Mouse (Mus musculus) heart, embryonic 11.5 days (tissue): ENCODE results near the gene Gnb1l. TPM values are rescaled to one million over a fixed set of nuclear protein-coding genes. Genes with fewer than 3 reads are reported as not detected.

Experiments
- ATAC-seq: fragments of 200-750 bp; cut with Nextera tagmentation; replicated peaks from 2 replicates; pipeline ENCODE4 v1.8.0; 2017; ENCODE audit warnings: moderate library complexity; ENCODE audit not compliant: insufficient number of reproducible peaks, low FRiP score, low TSS enrichment
- H3K27ac ChIP-seq: fragments of 300-500 bp; sonication (generic); 2 replicates; pipeline ENCODE4 v1.5.1; 2014; ENCODE audit warnings: mild to moderate bottlenecking, low read depth, low read length
- H3K27me3 ChIP-seq: fragments of 300-500 bp; sonication (generic); 2 replicates; pipeline ENCODE4 v1.6.1; 2014; ENCODE audit warnings: mild to moderate bottlenecking, low read length, mixed read lengths; ENCODE audit not compliant: control insufficient read depth, insufficient read depth
- H3K36me3 ChIP-seq: fragments of 300-500 bp; sonication (generic); 2 replicates; pipeline ENCODE4 v1.6.1; 2014; ENCODE audit warnings: mild to moderate bottlenecking, low read length, moderate library complexity, mixed read lengths; ENCODE audit not compliant: control insufficient read depth, insufficient read depth
- H3K4me1 ChIP-seq: fragments of 300-500 bp; sonication (generic); 2 replicates; pipeline ENCODE4 v1.6.1; 2014; ENCODE audit warnings: low read length; ENCODE audit not compliant: control insufficient read depth, insufficient read depth
- H3K4me2 ChIP-seq: fragments of 300-500 bp; sonication (generic); 2 replicates; pipeline ENCODE4 v1.6.1; 2014; ENCODE audit warnings: mild to moderate bottlenecking, moderate library complexity
- H3K4me3 ChIP-seq: fragments of 300-500 bp; sonication (generic); 2 replicates; pipeline ENCODE4 v1.5.1; 2014; ENCODE audit warnings: low read depth, low read length
- H3K9ac ChIP-seq: fragments of 300-500 bp; sonication (generic); 2 replicates; pipeline ENCODE4 v1.6.1; 2014; ENCODE audit warnings: mild to moderate bottlenecking, low read depth, low read length, moderate library complexity
- H3K9me3 ChIP-seq: fragments of 300-500 bp; sonication (generic); replicated peaks from 2 replicates; pipeline ENCODE4 v1.6.1; 2016; ENCODE audit warnings: low read length; ENCODE audit not compliant: control insufficient read depth
- WGBS: fragments of 180-500 bp; shearing (Covaris S2); extraction: QIAGEN DNeasy Blood & Tissue Kit; methylation state at CpG from one replicate; pipeline ENCODE4 v1.1.7; 2014; ENCODE audit not compliant: insufficient replicate concordance; 5-methylcytosine and 5-hydroxymethylcytosine counted together
- polyA plus RNA-seq: library from polyadenylated mRNA; unstranded; fragments of >200 nt; fragmentation: Nextera tagmentation; extraction: Ambion mirVana; gene quantifications from 2 replicates; pipeline ENCODE4 v1.2.1, GENCODE M21; 2014

The Gnb1l gene
- polyA plus RNA-seq, 1 experiment from 2014 or later, result 6.5 TPM

- 92% methylated on average over 8 of the region's 8 CpGs for WGBS
- no peak overlapping the region for H3K9ac ChIP-seq
- H3K36me3 ChIP-seq, result peaks cover 3% of the 10 kb centered on the region; the same call in 1 of the 2 replicates
- no peaks in the 10 kb centered on the region for H3K9me3 ChIP-seq
- no peaks in the 10 kb centered on the region for H3K27me3 ChIP-seq
- no peak for ATAC-seq
- H3K4me1 ChIP-seq, result peaks cover 12% of the 10 kb centered on the region
- H3K4me2 ChIP-seq, result no peak overlapping the region
- no peak overlapping the region for H3K4me3 ChIP-seq
- H3K27ac ChIP-seq, result no peak overlapping the region
Measured at GRCm38 (mm10) chr16:18472976-18473375, 25.5 kb upstream of the Gnb1l start.

- H3K27ac ChIP-seq, result no peak overlapping the region
- H3K4me1 ChIP-seq, result peaks cover 12% of the 10 kb centered on the region
- H3K9me3 ChIP-seq, result no peaks in the 10 kb centered on the region
- 85% methylated on average over 2 of the region's 2 CpGs for WGBS
- no peak for ATAC-seq
- no peak overlapping the region for H3K9ac ChIP-seq
- H3K4me2 ChIP-seq, result no peak overlapping the region
- H3K27me3 ChIP-seq, result no peaks in the 10 kb centered on the region
- no peak overlapping the region for H3K4me3 ChIP-seq
- H3K36me3 ChIP-seq, result peaks cover 3% of the 10 kb centered on the region; the same call in 1 of the 2 replicates
Measured at GRCm38 (mm10) chr16:18474021-18474420, 24.5 kb upstream of the Gnb1l start.

GRCm38 (mm10) chr16:18477996-18478395 lies 20.5 kb upstream of the Gnb1l start:
- Histone ChIP-seq H3K27ac (no peak overlapping the region), H3K4me2 (no peak overlapping the region), H3K36me3 (no peaks in the 10 kb centered on the region), H3K9ac (no peak overlapping the region), H3K4me1 (no peaks in the 10 kb centered on the region), H3K27me3 (0 out of 2 replicates have a peak, but pooled peaks cover 2% of the 10 kb centered on the region), H3K9me3 (no peaks in the 10 kb centered on the region), H3K4me3 (no peak overlapping the region)
- no peak for ATAC-seq
- 58% methylated on average over 6 of the region's 6 CpGs for WGBS

- 47% methylated on average over 7 of the region's 7 CpGs for WGBS
- Histone ChIP-seq H3K4me2 (no peak overlapping the region), H3K9ac (no peak overlapping the region), H3K9me3 (no peaks in the 10 kb centered on the region), H3K36me3 (no peaks in the 10 kb centered on the region), H3K4me3 (no peak overlapping the region), H3K27me3 (0 out of 2 replicates have a peak, but pooled peaks cover 2% of the 10 kb centered on the region), H3K4me1 (no peaks in the 10 kb centered on the region; the same call in 1 of the 2 replicates), H3K27ac (no peak overlapping the region)
- ATAC-seq, result no peak
Measured at GRCm38 (mm10) chr16:18479667-18480066, 18.8 kb upstream of the Gnb1l start.

- no peak overlapping the region for H3K4me2 ChIP-seq
- no peaks in the 10 kb centered on the region for H3K36me3 ChIP-seq
- H3K4me3 ChIP-seq, result no peak overlapping the region
- ATAC-seq, result no peak
- H3K27ac ChIP-seq, result no peak overlapping the region
- H3K9me3 ChIP-seq, result no peaks in the 10 kb centered on the region
- H3K27me3 ChIP-seq, result 0 out of 2 replicates have a peak, but pooled peaks cover 2% of the 10 kb centered on the region
- WGBS, result 54% methylated on average over 4 of the region's 4 CpGs
- H3K4me1 ChIP-seq, result no peaks in the 10 kb centered on the region; the same call in 1 of the 2 replicates
- H3K9ac ChIP-seq, result no peak overlapping the region
Measured at GRCm38 (mm10) chr16:18480933-18481485, 17.5 kb upstream of the Gnb1l start.

GRCm38 (mm10) chr16:18482431-18482830 lies 16.1 kb upstream of the Gnb1l start:
- no peak overlapping the region for H3K4me3 ChIP-seq
- no peak overlapping the region for H3K27ac ChIP-seq
- H3K9ac ChIP-seq, result no peak overlapping the region
- no peak for ATAC-seq
- no peaks in the 10 kb centered on the region for H3K9me3 ChIP-seq
- 84% methylated on average over 3 of the region's 3 CpGs for WGBS
- 0 out of 2 replicates have a peak, but pooled peaks cover 2% of the 10 kb centered on the region for H3K27me3 ChIP-seq
- no peaks in the 10 kb centered on the region for H3K36me3 ChIP-seq
- no peak overlapping the region for H3K4me2 ChIP-seq
- H3K4me1 ChIP-seq, result no peaks in the 10 kb centered on the region; the same call in 1 of the 2 replicates

DNA sequence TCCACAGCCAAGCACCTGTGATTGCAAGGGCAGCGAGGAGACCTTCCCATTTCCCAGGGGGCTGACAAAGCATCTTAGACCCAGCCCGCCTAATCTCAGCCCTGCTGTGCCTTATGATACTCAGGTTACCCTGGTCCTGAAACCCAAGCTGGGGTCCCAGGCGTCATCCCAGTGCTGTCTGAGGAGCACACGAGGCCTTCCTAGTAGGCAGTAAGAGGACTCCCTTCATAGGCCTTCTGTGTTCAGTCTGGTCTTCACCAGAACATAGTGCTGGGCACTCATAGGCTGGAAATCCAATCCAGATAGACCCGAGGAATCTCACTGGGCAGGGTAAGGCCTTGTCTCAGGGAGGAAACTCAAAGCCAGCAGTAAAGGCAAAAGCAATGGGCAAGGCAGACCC lies 14.7 kb upstream of the Gnb1l start:
- Histone ChIP-seq H3K27ac (no peak overlapping the region), H3K4me3 (no peak overlapping the region), H3K36me3 (no peaks in the 10 kb centered on the region), H3K9me3 (no peaks in the 10 kb centered on the region), H3K4me1 (no peaks in the 10 kb centered on the region; the same call in 1 of the 2 replicates), H3K4me2 (no peak overlapping the region), H3K9ac (no peak overlapping the region), H3K27me3 (0 out of 2 replicates have a peak, but pooled peaks cover 2% of the 10 kb centered on the region)
- 67% methylated on average over 5 of the region's 5 CpGs for WGBS
- no peak for ATAC-seq

GRCm38 (mm10) chr16:18484386-18484785 lies 14.1 kb upstream of the Gnb1l start:
- Histone ChIP-seq H3K4me2 (no peak overlapping the region), H3K4me1 (no peaks in the 10 kb centered on the region; the same call in 1 of the 2 replicates), H3K9ac (no peak overlapping the region), H3K9me3 (no peaks in the 10 kb centered on the region), H3K36me3 (no peaks in the 10 kb centered on the region), H3K4me3 (no peak overlapping the region), H3K27ac (no peak overlapping the region), H3K27me3 (0 out of 2 replicates have a peak, but pooled peaks cover 2% of the 10 kb centered on the region)
- ATAC-seq, result no peak
- WGBS, result 20% methylated on average over 4 of the region's 4 CpGs
